Mouse (Mus musculus) liver, embryonic 11.5 days (tissue): ENCODE results near the gene Atad2b. TPM values are rescaled to one million over a fixed set of nuclear protein-coding genes. Genes with fewer than 3 reads are reported as not detected.

Experiments
- ATAC-seq: fragments of 200-750 bp; cut with Nextera tagmentation; replicated peaks from 2 replicates; pipeline ENCODE4 v1.8.0; 2017; ENCODE audit warnings: moderate number of reproducible peaks, mild to moderate bottlenecking, moderate TSS enrichment, moderate library complexity; ENCODE audit not compliant: low FRiP score
- DNase-seq: peaks from one replicate; pipeline ENCODE4 v3.0.0-alpha.2; 2017; ENCODE audit warnings: low spot score
- H3K27ac ChIP-seq: fragments of 300-500 bp; sonication (generic); 2 replicates; pipeline ENCODE4 v1.5.1; 2014; ENCODE audit warnings: mild to moderate bottlenecking, low read depth, low read length, control low read depth
- H3K27me3 ChIP-seq: fragments of 300-500 bp; sonication (generic); replicated peaks from 2 replicates; pipeline ENCODE4 v1.6.1; 2014; ENCODE audit warnings: low read length, mixed read lengths; ENCODE audit not compliant: control insufficient read depth, insufficient read depth
- H3K36me3 ChIP-seq: fragments of 300-500 bp; sonication (generic); 2 replicates; pipeline ENCODE4 v1.6.1; 2014; ENCODE audit warnings: mild to moderate bottlenecking, low read length, moderate library complexity, mixed read lengths; ENCODE audit not compliant: control insufficient read depth, insufficient read depth
- H3K4me1 ChIP-seq: fragments of 300-500 bp; sonication (generic); replicated peaks from 2 replicates; pipeline ENCODE4 v1.6.1; 2014; ENCODE audit warnings: low read length, mixed read lengths; ENCODE audit not compliant: control insufficient read depth, insufficient read depth
- H3K4me2 ChIP-seq: fragments of 300-500 bp; sonication (generic); 2 replicates; pipeline ENCODE4 v1.6.1; 2014; ENCODE audit warnings: mild to moderate bottlenecking, control low read depth, moderate library complexity
- H3K4me3 ChIP-seq: fragments of 300-500 bp; sonication (generic); 2 replicates; pipeline ENCODE4 v1.5.1; 2014; ENCODE audit warnings: low read depth, low read length, control low read depth
- H3K9ac ChIP-seq: fragments of 300-500 bp; sonication (generic); 2 replicates; pipeline ENCODE4 v1.6.1; 2014; ENCODE audit warnings: low read depth, low read length, control low read depth
- H3K9me3 ChIP-seq: fragments of 300-500 bp; sonication (generic); 2 replicates; pipeline ENCODE4 v1.6.1; 2016; ENCODE audit warnings: low read length, inconsistent platforms, mixed read lengths; ENCODE audit not compliant: control insufficient read depth
- WGBS: fragments of 180-500 bp; shearing (Covaris S2); extraction: QIAGEN DNeasy Blood & Tissue Kit; methylation state at CpG from one replicate; pipeline ENCODE4 v1.1.7; 2014; 5-methylcytosine and 5-hydroxymethylcytosine counted together
- polyA plus RNA-seq: library from polyadenylated mRNA; unstranded; fragments of >200 nt; fragmentation: Nextera tagmentation; extraction: Ambion mirVana; gene quantifications from 2 replicates; pipeline ENCODE4 v1.2.1, GENCODE M21; 2014

Gene Atad2b
- polyA plus RNA-seq, 1 experiment from 2014 or later: 12.8 TPM

- H3K9me3 ChIP-seq: no peaks in the 10 kb centered on the region
- no peaks in the 10 kb centered on the region for H3K36me3 ChIP-seq
- H3K27ac ChIP-seq: no peak overlapping the region
- no peaks in the 10 kb centered on the region for H3K4me1 ChIP-seq
- no peak overlapping the region for H3K4me3 ChIP-seq
- DNase-seq (no peak), ATAC-seq (no peak)
- H3K4me2 ChIP-seq: no peak overlapping the region
- H3K9ac ChIP-seq: no peak overlapping the region
- 79% methylated on average over 3 of the region's 3 CpGs for WGBS
- H3K27me3 ChIP-seq: no peaks in the 10 kb centered on the region
Measured at GRCm38 (mm10) chr12:5070131-5070530, 153.0 kb downstream of the Atad2b start.

GRCm38 (mm10) chr12:5073191-5073590 is 156.0 kb downstream of the Atad2b start:
- DNase-seq: no peak
- 82% methylated on average over 12 of the region's 12 CpGs for WGBS
- no peak for ATAC-seq
- H3K36me3 ChIP-seq: no peaks in the 10 kb centered on the region
- no peak overlapping the region for H3K4me3 ChIP-seq
- no peaks in the 10 kb centered on the region for H3K9me3 ChIP-seq
- no peak overlapping the region for H3K4me2 ChIP-seq
- no peaks in the 10 kb centered on the region for H3K4me1 ChIP-seq
- no peak overlapping the region for H3K27ac ChIP-seq
- H3K27me3 ChIP-seq: no peaks in the 10 kb centered on the region
- no peak overlapping the region for H3K9ac ChIP-seq

- H3K4me1 ChIP-seq: no peaks in the 10 kb centered on the region
- H3K36me3 ChIP-seq: no peaks in the 10 kb centered on the region
- H3K4me2 ChIP-seq: no peak overlapping the region
- no peak overlapping the region for H3K4me3 ChIP-seq
- H3K27me3 ChIP-seq: no peaks in the 10 kb centered on the region
- H3K27ac ChIP-seq: no peak overlapping the region
- DNase-seq (no peak), ATAC-seq (no peak)
- H3K9ac ChIP-seq: no peak overlapping the region
- WGBS: 88% methylated on average over 4 of the region's 4 CpGs
- no peaks in the 10 kb centered on the region for H3K9me3 ChIP-seq
Measured at GRCm38 (mm10) chr12:5081480-5081879, 164.3 kb downstream of the Atad2b start.

- Histone ChIP-seq H3K4me3 (no peak overlapping the region), H3K36me3 (no peaks in the 10 kb centered on the region), H3K27ac (no peak overlapping the region), H3K4me1 (no peaks in the 10 kb centered on the region; the same call in 1 of the 2 replicates), H3K4me2 (no peak overlapping the region), H3K9me3 (no peaks in the 10 kb centered on the region), H3K27me3 (no peaks in the 10 kb centered on the region), H3K9ac (no peak overlapping the region)
- DNase-seq (no peak), ATAC-seq (no peak)
- 88% methylated on average over 5 of the region's 5 CpGs for WGBS
Measured at GRCm38 (mm10) chr12:5084714-5085113, 167.6 kb downstream of the Atad2b start.

GRCm38 (mm10) chr12:5087787-5088519 is 170.8 kb downstream of the Atad2b start:
- H3K27me3 ChIP-seq: no peaks in the 10 kb centered on the region
- H3K9ac ChIP-seq: no peak overlapping the region
- no peaks in the 10 kb centered on the region for H3K36me3 ChIP-seq
- H3K27ac ChIP-seq: no peak overlapping the region
- no peak overlapping the region for H3K4me3 ChIP-seq
- H3K9me3 ChIP-seq: no peaks in the 10 kb centered on the region
- DNase-seq: no peak
- no peak overlapping the region for H3K4me2 ChIP-seq
- 45% methylated on average over 10 of the region's 10 CpGs for WGBS
- no peaks in the 10 kb centered on the region; the same call in 1 of the 2 replicates for H3K4me1 ChIP-seq
- ATAC-seq: no peak

DNA sequence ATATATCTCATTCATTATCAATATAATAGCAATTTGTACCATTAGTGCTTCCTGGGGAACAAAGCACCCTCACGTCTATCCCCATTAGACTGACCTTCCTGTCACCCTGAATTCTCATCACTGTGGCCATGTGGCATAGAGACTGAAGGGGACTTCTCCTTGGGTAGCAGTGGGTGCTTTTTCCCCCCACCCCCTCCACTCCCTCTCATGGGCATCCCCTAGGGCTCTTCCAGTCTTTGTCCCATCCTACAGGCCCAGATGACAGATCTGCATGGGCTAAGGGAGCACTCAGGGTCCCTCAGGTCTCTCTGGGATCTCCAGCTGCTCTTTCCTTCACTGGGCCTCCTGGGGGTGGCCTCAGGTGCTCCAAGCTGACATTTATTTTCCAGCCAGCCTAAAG is 171.5 kb downstream of the Atad2b start:
- whole genome bisulfite sequencing: 70% methylated on average over 1 of the region's 1 CpGs
- no peak overlapping the region for H3K9ac ChIP-seq
- DNase-seq (no peak), ATAC-seq (no peak)
- H3K27me3 ChIP-seq: no peaks in the 10 kb centered on the region
- H3K4me3 ChIP-seq: no peak overlapping the region
- H3K4me2 ChIP-seq: no peak overlapping the region
- H3K27ac ChIP-seq: no peak overlapping the region
- H3K36me3 ChIP-seq: no peaks in the 10 kb centered on the region
- H3K4me1 ChIP-seq: no peaks in the 10 kb centered on the region; the same call in 1 of the 2 replicates
- no peaks in the 10 kb centered on the region for H3K9me3 ChIP-seq

Other genes starting within 250 kb of the Atad2b start
- gene Fam228a, start 178.9 kb upstream of the Atad2b start, polyA plus RNA-seq: 0.19 and 0.31 TPM in 2 replicates
- 2.5 and 3.3 TPM in 2 replicates for gene Pfn4, start 148.3 kb upstream of the Atad2b start, polyA plus RNA-seq
- 2.2 and 2.5 TPM in 2 replicates for gene Fam228b, start 148.1 kb upstream of the Atad2b start, polyA plus RNA-seq
- 302 and 314 TPM in 2 replicates for gene Sf3b6, start 99.8 kb upstream of the Atad2b start, polyA plus RNA-seq
- gene Fkbp1b, start 75.8 kb upstream of the Atad2b start, polyA plus RNA-seq: 4.5 and 5.8 TPM in 2 replicates
- gene Wdcp, start 74.0 kb upstream of the Atad2b start, polyA plus RNA-seq: 28.7 and 31.0 TPM in 2 replicates
- 117 and 122 TPM in 2 replicates for gene Mfsd2b, start 43.0 kb upstream of the Atad2b start, polyA plus RNA-seq
- 50.9 and 57.3 TPM in 2 replicates for gene Ubxn2a, start 9.6 kb upstream of the Atad2b start, polyA plus RNA-seq